Mouse (Mus musculus): Measurements from ENCODE around the gene Haus4.

Haus4 gene

DNA sequence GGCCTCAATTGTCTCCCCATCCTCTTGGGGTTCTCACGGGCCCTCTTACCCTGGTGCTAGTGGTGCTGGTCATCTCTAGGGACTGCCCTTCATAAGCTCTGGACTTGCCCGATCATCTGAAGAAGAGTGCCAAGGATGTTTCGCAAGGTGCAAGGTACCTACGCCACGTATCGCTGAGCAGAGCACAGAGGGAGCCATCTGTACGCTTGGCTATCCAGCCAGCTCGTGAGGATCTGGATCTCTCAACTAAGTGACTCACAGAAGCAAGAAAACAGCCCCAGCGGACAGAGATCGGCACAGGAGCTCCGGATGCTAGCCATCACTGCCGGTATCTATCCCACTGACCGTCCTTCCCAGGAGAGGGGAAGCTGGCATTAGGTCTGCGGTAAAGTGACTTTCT, 57.7 kb downstream of the Haus4 start:
- no peak for DNase-seq (ENCODE audit: extremely low spot score, low spot score)

DNA sequence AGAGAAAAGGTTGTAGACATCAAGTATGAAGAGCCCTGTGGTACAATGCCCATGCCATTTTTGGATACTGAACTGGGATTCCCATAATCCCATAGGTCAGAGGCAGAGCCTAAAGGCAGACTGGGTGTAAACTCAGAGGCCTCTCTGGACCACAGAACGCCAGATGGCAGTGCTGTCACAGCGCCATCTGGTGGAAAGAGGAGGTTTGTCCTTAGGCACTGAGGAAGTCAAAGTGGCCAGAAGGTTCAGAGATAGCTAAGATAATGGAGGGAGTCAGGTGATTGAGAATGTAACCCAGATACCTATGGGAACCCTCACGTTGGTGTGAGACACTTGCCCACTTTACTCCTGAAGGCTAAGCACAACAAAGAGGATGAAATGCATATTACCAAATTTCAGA, 60.2 kb downstream of the Haus4 start:
- peak; percentile 67 for DNase-seq (ENCODE audit: extremely low spot score, low spot score)

DNA sequence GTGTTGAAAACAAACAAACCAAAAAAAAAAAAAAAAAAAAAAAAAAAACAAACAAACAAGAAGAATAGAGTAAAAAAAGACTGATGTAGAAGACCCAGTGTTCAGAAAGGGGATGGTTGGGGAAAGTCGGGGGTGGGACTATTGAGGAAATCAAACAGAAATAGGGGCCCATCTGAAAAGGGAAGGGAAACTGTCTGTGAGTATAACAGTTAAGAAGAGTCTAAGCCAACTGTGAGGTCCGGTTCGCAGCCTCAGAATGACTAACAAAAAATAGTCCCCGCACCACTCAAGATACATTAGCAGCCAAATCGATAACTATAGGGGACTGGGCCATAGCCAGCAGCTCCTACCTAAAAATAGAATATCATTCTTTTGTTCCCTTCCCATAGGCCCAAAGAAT, 61.2 kb downstream of the Haus4 start:
- DNase-seq (ENCODE audit: extremely low spot score, low spot score): no peak

DNA sequence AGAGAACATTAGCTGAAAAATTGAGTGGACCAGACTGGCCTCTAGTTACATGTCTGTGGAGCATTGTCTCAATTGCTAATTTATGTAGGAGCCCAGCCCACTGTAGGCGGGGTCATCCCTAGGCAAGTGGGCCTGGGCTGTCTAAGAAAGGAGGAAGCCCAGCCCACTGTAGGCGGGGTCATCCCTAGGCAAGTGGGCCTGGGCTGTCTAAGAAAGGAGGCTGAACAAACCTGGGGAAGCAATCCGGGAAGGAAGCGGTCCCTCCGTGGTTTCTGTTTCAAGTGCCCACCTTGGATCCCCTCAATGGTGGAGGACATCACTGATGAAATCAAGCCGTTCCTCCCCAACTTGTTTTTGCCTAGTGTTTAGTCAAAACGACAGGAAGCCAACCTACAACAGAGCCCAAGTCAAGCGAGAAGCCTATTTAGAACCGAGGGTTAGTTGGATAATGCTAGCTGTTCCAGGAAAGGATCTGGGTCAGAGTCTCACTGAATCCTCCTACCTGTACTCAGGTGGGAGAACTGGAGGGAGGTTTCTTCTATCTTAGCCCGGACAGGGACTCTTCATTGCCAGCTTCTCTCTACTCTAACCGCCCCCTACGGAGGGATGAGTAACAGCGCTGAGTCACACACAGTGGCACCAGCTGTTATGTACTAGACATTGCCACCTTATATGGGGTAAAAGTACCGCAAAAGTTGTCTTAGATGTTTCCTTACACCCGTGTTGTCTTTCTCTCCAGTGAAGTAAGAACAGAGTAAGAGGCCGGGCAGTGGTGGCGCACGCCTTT, 61.9 kb downstream of the Haus4 start:
- DNase-seq (ENCODE audit: extremely low spot score, low spot score): no peak

Measured in neural tube, embryonic 10.5 days (tissue).